Mouse (Mus musculus): ENCODE data around the gene C2cd2l.

DNA sequence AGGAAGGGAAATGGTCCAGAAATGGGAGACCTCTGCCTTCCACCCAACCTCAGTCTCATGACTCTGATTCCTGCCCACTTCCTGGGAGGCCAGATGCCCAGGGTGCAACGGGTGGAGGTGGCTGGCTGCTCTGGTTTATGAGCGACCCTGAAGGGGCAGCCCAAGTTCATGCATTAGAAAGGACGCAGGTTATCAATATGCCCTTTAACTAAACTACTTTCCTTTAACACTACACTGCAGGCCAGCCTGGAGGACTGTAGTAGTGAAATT lies 1.3 kb downstream of the C2cd2l start:
- TF ChIP-seq CTCF (IDR thresholded peaks at IDR 0.05; ENCODE audit: low read depth) (no peak), EP300 (optimal IDR thresholded peaks at IDR 0.05) (no peak)

Measured in stomach, postnatal 0 days (tissue).